Comparison of ENCODE assay signal across 10 mouse cellular contexts in the genomic region with DNA sequence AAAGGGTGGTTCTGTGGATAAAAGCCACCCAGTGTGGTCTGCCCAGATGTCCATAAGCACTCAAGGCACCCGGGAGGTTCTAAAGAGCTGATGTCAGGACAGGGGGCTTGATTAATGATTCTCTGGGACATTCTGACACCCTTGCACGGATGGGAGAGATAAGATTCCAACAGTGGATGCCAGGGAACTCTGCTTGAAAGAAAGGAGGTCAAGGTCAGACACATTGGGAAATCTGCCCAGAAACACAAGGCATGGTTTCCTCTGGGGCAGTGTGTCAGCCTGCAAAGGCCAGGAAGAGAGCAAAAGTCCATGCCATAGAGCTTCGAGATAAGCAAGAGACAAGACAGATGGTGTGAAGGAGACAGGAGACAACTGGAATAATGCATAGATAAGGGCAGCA.
DNase-seq lines count a peak whose midpoint lies in the region; ATAC-seq lines count a peak whose summit lies in the region.
"Had no signal": no experiment of that assay in that cellular context is flagged by ENCODE, and none has a peak within 500 bp of the region (broad histone marks: within the 10 kb centered on the region; RNA-seq: fewer than 3 reads in every experiment).

No protein-coding gene starts in this region.

- no peak overlapping the region for H3K4me2 ChIP-seq in liver, embryonic 12.5 days
- no peak overlapping the region for H3K4me2 ChIP-seq in kidney, embryonic 16.5 days (replicated peaks; ENCODE audit: low read depth, low read length)
- H3K4me2 ChIP-seq: forebrain, embryonic 12.5 days; liver, embryonic 15.5 days had no signal

- no peak overlapping the region for H3K9ac ChIP-seq in liver, embryonic 12.5 days
- H3K9ac ChIP-seq in kidney, embryonic 16.5 days (replicated peaks; ENCODE audit: low read length), result no peak overlapping the region
- H3K9ac ChIP-seq: forebrain, embryonic 12.5 days; liver, embryonic 15.5 days had no signal

- H3K4me3 ChIP-seq in liver, embryonic 12.5 days, result no peak overlapping the region
- H3K4me3 ChIP-seq in heart, embryonic 10.5 days, result no peak overlapping the region
- H3K4me3 ChIP-seq in kidney, embryonic 16.5 days (ENCODE audit: low read length), result no peak overlapping the region
- H3K4me3 ChIP-seq: forebrain, embryonic 12.5 days; liver, embryonic 15.5 days had no signal

- no peaks in the 10 kb centered on the region for H3K9me3 ChIP-seq in liver, embryonic 12.5 days (replicated peaks)
- H3K9me3 ChIP-seq in heart, embryonic 10.5 days, result no peaks in the 10 kb centered on the region
- no peaks in the 10 kb centered on the region for H3K9me3 ChIP-seq in kidney, embryonic 16.5 days (ENCODE audit: low read length)
- H3K9me3 ChIP-seq: forebrain, embryonic 12.5 days; liver, embryonic 15.5 days had no signal

- no peak overlapping the region for H3K27ac ChIP-seq in liver, embryonic 12.5 days
- no peak overlapping the region for H3K27ac ChIP-seq in heart, embryonic 10.5 days
- H3K27ac ChIP-seq in kidney, embryonic 16.5 days (ENCODE audit: low read length), result no peak overlapping the region
- H3K27ac ChIP-seq: forebrain, embryonic 12.5 days; liver, embryonic 15.5 days had no signal

- H3K36me3 ChIP-seq in liver, embryonic 12.5 days, result no peaks in the 10 kb centered on the region
- H3K36me3 ChIP-seq in heart, embryonic 10.5 days, result no peaks in the 10 kb centered on the region
- no peaks in the 10 kb centered on the region for H3K36me3 ChIP-seq in kidney, embryonic 16.5 days (ENCODE audit: insufficient read depth, low read length)
- H3K36me3 ChIP-seq: forebrain, embryonic 12.5 days; liver, embryonic 15.5 days had no signal

- intact Hi-C loops in left cerebral cortex, postnatal 36 days (cut with DNase I), result no loop called here

- no peaks in the 10 kb centered on the region for H3K27me3 ChIP-seq in liver, embryonic 12.5 days (replicated peaks)
- no peaks in the 10 kb centered on the region for H3K27me3 ChIP-seq in heart, embryonic 10.5 days (ENCODE audit: insufficient read depth, poor library complexity, severe bottlenecking)
- H3K27me3 ChIP-seq in kidney, embryonic 16.5 days (ENCODE audit: insufficient read depth, low read length), result no peaks in the 10 kb centered on the region
- H3K27me3 ChIP-seq: forebrain, embryonic 12.5 days; liver, embryonic 15.5 days had no signal

- ATAC-seq in liver, embryonic 12.5 days, result no peak
- peak; percentile 97 for ATAC-seq in kidney, embryonic 16.5 days (ENCODE audit: low FRiP score, low TSS enrichment)
- no peak for ATAC-seq in CD4-positive, CD25-positive, alpha-beta regulatory T cell, adult 4 months
- ATAC-seq in frontal cortex, adult (ENCODE audit: low TSS enrichment), result no peak

- DNase-seq in liver, result peak; percentile 5
- peak; percentile 84 for DNase-seq in heart, embryonic 10.5 days (ENCODE audit: low spot score)
- peak; percentile 5 for DNase-seq in ovary, postnatal 36 days (ENCODE audit: low spot score)
- DNase-seq in left cerebral cortex, postnatal 36 days (ENCODE audit: low spot score in 2 of 2), result no peak

- WGBS in liver, embryonic 12.5 days (ENCODE audit: insufficient replicate concordance), result 9% methylated on average over 3 of the region's 3 CpGs
- WGBS in heart, embryonic 10.5 days, result 3% methylated on average over 3 of the region's 3 CpGs
- 6% methylated on average over 3 of the region's 3 CpGs for WGBS in kidney, embryonic 16.5 days

- H3K4me1 ChIP-seq in liver, embryonic 12.5 days, result no peaks in the 10 kb centered on the region
- H3K4me1 ChIP-seq in heart, embryonic 10.5 days, result peaks cover 13% of the 10 kb centered on the region
- no peaks in the 10 kb centered on the region for H3K4me1 ChIP-seq in kidney, embryonic 16.5 days (ENCODE audit: insufficient read depth, low read length)
- H3K4me1 ChIP-seq: forebrain, embryonic 12.5 days; liver, embryonic 15.5 days had no signal

Comparison
In these comparisons a context has a peak if more than half of its experiments do, and no peak if none do; other contexts are left out.
1. DNase-seq: peak in liver (single experiment), heart, embryonic 10.5 days (single experiment) and ovary, postnatal 36 days (single experiment); none in left cerebral cortex, postnatal 36 days (0 of 2).